Mouse (Mus musculus): ENCODE results near the gene Ormdl3. TPM values are rescaled to one million over a fixed set of nuclear protein-coding genes. Genes with fewer than 3 reads are reported as not detected.

Gene Ormdl3
- polyA plus RNA-seq, 1 experiment from 2014 or later, result 8.0 TPM

DNA sequence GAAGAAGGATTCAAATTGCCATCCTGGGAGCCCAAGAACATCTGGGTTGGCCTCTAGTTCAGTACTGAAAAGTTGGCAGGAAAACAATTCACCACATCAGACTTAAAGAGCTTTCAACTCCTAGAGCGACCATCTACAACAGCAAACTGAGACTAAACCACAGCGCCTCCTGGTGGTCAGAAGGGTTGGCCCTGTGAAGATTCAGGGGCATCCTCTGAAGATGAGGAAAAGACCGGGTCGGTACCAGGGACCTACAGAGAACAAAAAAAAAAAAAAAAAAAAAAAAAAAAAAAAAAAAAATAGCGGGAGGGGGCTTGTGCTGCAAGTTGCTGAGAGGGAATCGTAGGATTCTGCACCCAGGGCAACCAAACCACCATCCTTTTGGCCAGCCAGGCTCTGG is 10.2 kb upstream of the Ormdl3 start:
- 42% methylated on average over 6 of the region's 6 CpGs for WGBS
- Histone ChIP-seq H3K4me3 (ENCODE audit: low read depth, low read length) (no peak overlapping the region), H3K9me3 (replicated peaks; ENCODE audit: control insufficient read depth, low read length) (no peaks in the 10 kb centered on the region), H3K27ac (replicated peaks; ENCODE audit: low read depth, low read length) (no peak overlapping the region), H3K9ac (replicated peaks; ENCODE audit: low read length) (no peak overlapping the region), H3K36me3 (replicated peaks; ENCODE audit: control insufficient read depth, insufficient read depth, low read depth, low read length) (no peaks in the 10 kb centered on the region), H3K4me1 (ENCODE audit: control insufficient read depth, insufficient read depth, low read length) (no peaks in the 10 kb centered on the region), H3K4me2 (ENCODE audit: low read depth, low read length) (no peak overlapping the region), H3K27me3 (ENCODE audit: control insufficient read depth, insufficient read depth, low read length) (peaks cover 6% of the 10 kb centered on the region; the same call in 1 of the 2 replicates)
- peak; percentile 76 for DNase-seq (ENCODE audit: low spot score)
- ATAC-seq (replicated peaks; ENCODE audit: insufficient number of reproducible peaks, low FRiP score, low TSS enrichment, low read depth), result no peak

DNA sequence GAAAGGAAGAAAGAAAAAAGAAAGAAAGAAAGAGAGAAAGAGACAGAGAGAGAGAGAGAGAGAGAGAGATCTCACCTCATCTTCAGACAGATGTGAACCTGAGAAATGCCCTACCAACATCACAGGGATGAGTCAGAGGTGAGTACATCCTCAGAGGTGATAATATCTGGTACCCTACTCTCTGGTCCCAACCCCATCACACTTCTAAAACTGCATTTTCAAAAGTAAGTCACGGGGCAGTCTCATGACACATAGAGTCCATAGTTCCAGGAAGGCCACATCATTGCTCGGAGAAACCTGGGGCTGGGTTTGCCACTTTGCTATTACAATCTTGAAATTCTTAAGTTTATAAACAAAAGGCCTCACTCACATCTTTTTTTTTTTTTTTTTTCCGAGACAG is 8.8 kb upstream of the Ormdl3 start:
- WGBS, result 86% methylated on average over 3 of the region's 3 CpGs
- ATAC-seq (replicated peaks; ENCODE audit: insufficient number of reproducible peaks, low FRiP score, low TSS enrichment, low read depth), result no peak
- H3K36me3 ChIP-seq (replicated peaks; ENCODE audit: control insufficient read depth, insufficient read depth, low read depth, low read length), result no peaks in the 10 kb centered on the region

DNA sequence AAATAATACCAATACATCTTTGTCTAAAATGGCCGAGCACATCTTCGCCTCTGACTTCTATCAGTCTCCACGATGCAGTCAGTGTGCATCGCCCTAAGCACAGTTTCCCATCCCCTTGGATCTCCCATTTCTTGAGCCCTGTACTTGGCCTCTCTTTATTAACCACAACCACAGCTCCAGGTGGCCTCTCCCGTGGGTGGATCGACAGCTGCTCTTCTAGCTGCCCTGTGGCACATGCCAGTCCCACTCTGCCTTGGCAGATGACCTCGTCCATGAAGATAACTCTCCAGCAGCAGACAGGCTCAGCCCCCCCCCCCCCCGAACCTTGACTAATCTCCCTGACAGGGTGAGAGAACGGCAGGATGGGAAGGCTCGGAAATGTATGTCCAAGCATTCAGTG is 8.3 kb upstream of the Ormdl3 start:
- DNase-seq (ENCODE audit: low spot score), result no peak
- no peak for ATAC-seq (replicated peaks; ENCODE audit: insufficient number of reproducible peaks, low FRiP score, low TSS enrichment, low read depth)
- no peak overlapping the region for H3K9ac ChIP-seq (replicated peaks; ENCODE audit: low read length)
- no peak overlapping the region for H3K27ac ChIP-seq (replicated peaks; ENCODE audit: low read depth, low read length)
- H3K4me1 ChIP-seq (ENCODE audit: control insufficient read depth, insufficient read depth, low read length), result no peaks in the 10 kb centered on the region
- H3K4me2 ChIP-seq (ENCODE audit: low read depth, low read length), result no peak overlapping the region
- H3K36me3 ChIP-seq (replicated peaks; ENCODE audit: control insufficient read depth, insufficient read depth, low read depth, low read length), result no peaks in the 10 kb centered on the region
- 80% methylated on average over 10 of the region's 10 CpGs for WGBS
- H3K9me3 ChIP-seq (replicated peaks; ENCODE audit: control insufficient read depth, low read length), result no peaks in the 10 kb centered on the region
- H3K27me3 ChIP-seq (ENCODE audit: control insufficient read depth, insufficient read depth, low read length), result peaks cover 6% of the 10 kb centered on the region; the same call in 1 of the 2 replicates
- H3K4me3 ChIP-seq (ENCODE audit: low read depth, low read length), result no peak overlapping the region

More for the DNA sequence above, 8.8 kb upstream of the Ormdl3 start:
- H3K4me3 ChIP-seq (ENCODE audit: low read depth, low read length), result no peak overlapping the region
- H3K4me1 ChIP-seq (ENCODE audit: control insufficient read depth, insufficient read depth, low read length), result no peaks in the 10 kb centered on the region
- H3K27ac ChIP-seq (replicated peaks; ENCODE audit: low read depth, low read length), result no peak overlapping the region
- DNase-seq (ENCODE audit: low spot score), result no peak
- H3K4me2 ChIP-seq (ENCODE audit: low read depth, low read length), result no peak overlapping the region
- no peak overlapping the region for H3K9ac ChIP-seq (replicated peaks; ENCODE audit: low read length)
- H3K27me3 ChIP-seq (ENCODE audit: control insufficient read depth, insufficient read depth, low read length), result peaks cover 6% of the 10 kb centered on the region; the same call in 1 of the 2 replicates
- H3K9me3 ChIP-seq (replicated peaks; ENCODE audit: control insufficient read depth, low read length), result no peaks in the 10 kb centered on the region

DNA sequence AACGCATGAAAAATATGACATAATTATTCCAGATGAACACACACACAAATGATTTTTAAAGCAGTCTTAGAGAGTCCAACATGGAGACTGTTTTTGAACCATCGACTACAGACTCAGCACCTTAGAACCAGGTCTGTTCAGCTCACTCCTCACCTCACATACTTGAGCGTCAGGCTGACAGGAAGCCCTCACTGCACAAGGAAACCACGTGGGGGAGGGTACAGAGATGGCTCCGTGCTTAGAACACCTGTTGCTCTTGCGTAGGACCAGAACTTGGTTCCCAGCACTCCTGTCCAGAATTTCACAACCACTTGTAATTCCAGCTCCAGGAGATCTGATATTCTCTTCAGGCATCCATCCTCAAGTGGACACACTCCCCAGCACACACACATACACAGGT is 7.9 kb upstream of the Ormdl3 start:
- no peaks in the 10 kb centered on the region for H3K36me3 ChIP-seq (replicated peaks; ENCODE audit: control insufficient read depth, insufficient read depth, low read depth, low read length)
- H3K27ac ChIP-seq (replicated peaks; ENCODE audit: low read depth, low read length), result no peak overlapping the region
- H3K9me3 ChIP-seq (replicated peaks; ENCODE audit: control insufficient read depth, low read length), result no peaks in the 10 kb centered on the region
- H3K4me2 ChIP-seq (ENCODE audit: low read depth, low read length), result no peak overlapping the region
- peaks cover 6% of the 10 kb centered on the region; the same call in 1 of the 2 replicates for H3K27me3 ChIP-seq (ENCODE audit: control insufficient read depth, insufficient read depth, low read length)
- ATAC-seq (replicated peaks; ENCODE audit: insufficient number of reproducible peaks, low FRiP score, low TSS enrichment, low read depth) (no peak), DNase-seq (ENCODE audit: low spot score) (no peak)
- H3K4me1 ChIP-seq (ENCODE audit: control insufficient read depth, insufficient read depth, low read length), result no peaks in the 10 kb centered on the region
- H3K9ac ChIP-seq (replicated peaks; ENCODE audit: low read length), result no peak overlapping the region
- no peak overlapping the region for H3K4me3 ChIP-seq (ENCODE audit: low read depth, low read length)
- 80% methylated on average over 6 of the region's 6 CpGs for WGBS

DNA sequence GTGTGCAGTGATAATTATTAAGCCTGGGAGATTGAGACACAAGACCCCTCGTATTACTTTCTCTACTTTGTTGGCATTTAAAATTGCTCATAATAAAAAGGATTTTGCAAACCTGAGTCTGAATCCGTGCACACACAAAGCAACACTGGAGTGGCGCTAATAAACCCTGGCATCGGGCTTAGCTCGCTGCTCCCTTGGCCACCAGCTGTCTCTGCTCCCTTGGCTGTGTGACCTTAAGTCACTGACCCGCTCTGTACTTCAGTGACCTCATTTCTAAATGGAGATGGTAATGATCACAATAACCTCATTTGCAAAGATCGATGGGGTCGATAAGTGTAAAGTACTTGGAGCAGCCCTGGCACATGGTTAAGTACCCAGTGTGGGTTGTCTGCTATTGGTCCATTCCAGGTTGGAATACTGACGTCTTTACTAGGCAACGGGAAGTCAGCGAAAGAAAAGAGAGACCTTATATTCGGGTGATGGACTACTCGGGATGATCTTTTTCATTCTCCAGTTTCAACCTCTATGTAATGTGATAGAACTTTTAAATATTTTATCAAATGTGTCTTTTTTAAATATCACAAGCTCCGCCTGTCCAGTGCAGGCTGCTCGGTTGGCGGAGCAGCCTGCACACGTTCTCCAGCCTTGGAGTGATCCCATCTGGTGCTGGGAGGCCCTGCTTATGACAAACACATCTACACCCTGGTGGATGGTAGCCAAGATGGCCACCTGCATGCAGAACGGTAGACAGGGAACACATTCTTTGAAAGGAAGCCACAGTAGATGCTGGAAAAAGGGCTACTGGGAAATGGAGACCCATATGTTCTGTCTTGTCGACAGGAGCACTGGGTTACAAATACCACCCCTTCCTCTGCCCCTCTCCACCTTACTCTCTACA is 3.6 kb upstream of the Ormdl3 start:
- H3K36me3 ChIP-seq (replicated peaks; ENCODE audit: control insufficient read depth, insufficient read depth, low read depth, low read length), result no peaks in the 10 kb centered on the region
- WGBS, result 72% methylated on average over 19 of the region's 19 CpGs
- H3K9ac ChIP-seq (replicated peaks; ENCODE audit: low read length), result no peak overlapping the region
- no peak for DNase-seq (ENCODE audit: low spot score)
- H3K4me2 ChIP-seq (ENCODE audit: low read depth, low read length), result no peak overlapping the region
- no peak overlapping the region for H3K4me3 ChIP-seq (ENCODE audit: low read depth, low read length)
- no peaks in the 10 kb centered on the region; the same call in 1 of the 2 replicates for H3K4me1 ChIP-seq (ENCODE audit: control insufficient read depth, insufficient read depth, low read length)
- no peak overlapping the region for H3K27ac ChIP-seq (replicated peaks; ENCODE audit: low read depth, low read length)
- no peaks in the 10 kb centered on the region for H3K27me3 ChIP-seq (ENCODE audit: control insufficient read depth, insufficient read depth, low read length)
- H3K9me3 ChIP-seq (replicated peaks; ENCODE audit: control insufficient read depth, low read length), result no peaks in the 10 kb centered on the region
- no peak for ATAC-seq (replicated peaks; ENCODE audit: insufficient number of reproducible peaks, low FRiP score, low TSS enrichment, low read depth)

DNA sequence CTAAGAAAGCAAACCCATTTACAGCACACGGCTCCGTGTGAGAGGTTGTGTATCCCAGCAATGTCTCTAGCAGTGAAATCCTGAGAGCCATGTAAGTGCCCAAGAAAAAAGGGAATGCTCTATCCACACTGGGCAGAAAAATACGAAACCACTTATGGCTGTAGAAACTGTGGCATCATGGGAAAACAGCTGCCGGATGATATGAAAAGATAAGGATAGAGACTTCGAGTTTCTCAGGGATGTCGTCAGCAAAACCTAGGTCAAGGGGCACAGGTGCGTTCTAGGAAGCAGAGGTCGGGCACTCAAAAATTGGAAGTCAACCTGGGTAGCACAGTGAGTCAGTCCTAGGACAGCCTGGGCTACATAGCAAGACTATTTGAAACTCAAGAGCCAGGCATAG is 2.1 kb upstream of the Ormdl3 start:
- WGBS, result 78% methylated on average over 8 of the region's 8 CpGs
- no peaks in the 10 kb centered on the region for H3K27me3 ChIP-seq (ENCODE audit: control insufficient read depth, insufficient read depth, low read length)
- H3K27ac ChIP-seq (replicated peaks; ENCODE audit: low read depth, low read length), result no peak overlapping the region
- no peaks in the 10 kb centered on the region; the same call in 1 of the 2 replicates for H3K4me1 ChIP-seq (ENCODE audit: control insufficient read depth, insufficient read depth, low read length)
- no peaks in the 10 kb centered on the region for H3K9me3 ChIP-seq (replicated peaks; ENCODE audit: control insufficient read depth, low read length)
- H3K9ac ChIP-seq (replicated peaks; ENCODE audit: low read length), result no peak overlapping the region
- H3K4me2 ChIP-seq (ENCODE audit: low read depth, low read length), result no peak overlapping the region
- no peak for ATAC-seq (replicated peaks; ENCODE audit: insufficient number of reproducible peaks, low FRiP score, low TSS enrichment, low read depth)
- H3K36me3 ChIP-seq (replicated peaks; ENCODE audit: control insufficient read depth, insufficient read depth, low read depth, low read length), result no peaks in the 10 kb centered on the region
- H3K4me3 ChIP-seq (ENCODE audit: low read depth, low read length), result no peak overlapping the region
- DNase-seq (ENCODE audit: low spot score), result no peak

DNA sequence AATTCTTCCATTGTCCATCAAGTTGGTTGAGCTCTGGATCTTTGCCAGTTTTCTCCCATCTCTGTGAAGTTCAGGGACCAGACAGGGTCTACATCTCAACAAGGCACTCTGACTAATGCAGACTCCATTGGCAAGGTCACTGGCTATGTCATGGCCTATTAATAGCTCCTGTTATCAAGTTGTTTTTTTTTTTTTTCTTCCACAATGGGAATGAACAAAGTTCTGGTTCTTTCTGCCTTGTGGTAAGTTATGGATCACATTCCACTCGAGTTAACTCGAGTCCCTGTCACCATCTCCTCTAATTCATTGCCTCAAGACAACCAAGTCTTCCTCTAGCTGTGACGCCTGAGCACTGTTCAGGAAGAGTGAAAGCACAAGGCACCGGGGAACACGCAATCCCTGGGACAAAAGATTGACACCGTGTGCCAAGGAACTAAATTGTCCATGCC is 1.7 kb upstream of the Ormdl3 start:
- Histone ChIP-seq H3K9ac (replicated peaks; ENCODE audit: low read length) (no peak overlapping the region), H3K27ac (replicated peaks; ENCODE audit: low read depth, low read length) (no peak overlapping the region), H3K4me2 (ENCODE audit: low read depth, low read length) (no peak overlapping the region), H3K4me3 (ENCODE audit: low read depth, low read length) (no peak overlapping the region), H3K9me3 (replicated peaks; ENCODE audit: control insufficient read depth, low read length) (no peaks in the 10 kb centered on the region), H3K4me1 (ENCODE audit: control insufficient read depth, insufficient read depth, low read length) (no peaks in the 10 kb centered on the region; the same call in 1 of the 2 replicates), H3K27me3 (ENCODE audit: control insufficient read depth, insufficient read depth, low read length) (no peaks in the 10 kb centered on the region), H3K36me3 (replicated peaks; ENCODE audit: control insufficient read depth, insufficient read depth, low read depth, low read length) (no peaks in the 10 kb centered on the region)
- DNase-seq (ENCODE audit: low spot score) (no peak), ATAC-seq (replicated peaks; ENCODE audit: insufficient number of reproducible peaks, low FRiP score, low TSS enrichment, low read depth) (no peak)
- 60% methylated on average over 6 of the region's 6 CpGs for WGBS

Data from embryonic facial prominence, embryonic 11.5 days (tissue).